Mouse (Mus musculus): Measurements from ENCODE around the gene Slc27a5. TPM values are rescaled to one million over a fixed set of nuclear protein-coding genes. Genes with fewer than 3 reads are reported as not detected.

Gene Slc27a5
- polyA plus RNA-seq, 1 experiment: 0.75 TPM

DNA sequence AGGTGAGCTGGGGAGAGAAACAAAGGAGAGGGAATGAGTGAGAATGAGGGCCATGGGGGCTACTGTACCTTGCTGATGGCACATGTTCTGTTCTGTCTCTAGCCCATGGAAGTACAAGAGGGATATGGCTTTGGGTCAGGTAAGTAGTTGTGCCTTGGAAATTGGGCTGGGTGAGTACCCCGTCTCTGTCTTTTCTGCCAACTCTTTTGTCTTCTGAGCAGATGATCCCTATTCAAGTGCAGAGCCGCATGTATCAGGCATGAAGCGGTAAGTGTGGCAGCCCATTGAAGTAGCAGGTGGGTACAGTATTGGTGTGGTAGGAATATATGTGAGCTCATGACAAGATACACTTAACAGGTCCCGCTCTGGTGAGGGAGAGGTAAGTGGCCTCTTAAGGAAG lies 31.0 kb upstream of the Slc27a5 start:
- TF ChIP-seq CTCF (IDR thresholded peaks at IDR 0.05; ENCODE audit: insufficient read depth, low read length) (no peak), POLR2A (IDR thresholded peaks at IDR 0.05; ENCODE audit: borderline replicate concordance, extremely low read depth, low read depth, low read length) (no peak)
- 94% methylated on average over 4 of the region's 4 CpGs for WGBS

DNA sequence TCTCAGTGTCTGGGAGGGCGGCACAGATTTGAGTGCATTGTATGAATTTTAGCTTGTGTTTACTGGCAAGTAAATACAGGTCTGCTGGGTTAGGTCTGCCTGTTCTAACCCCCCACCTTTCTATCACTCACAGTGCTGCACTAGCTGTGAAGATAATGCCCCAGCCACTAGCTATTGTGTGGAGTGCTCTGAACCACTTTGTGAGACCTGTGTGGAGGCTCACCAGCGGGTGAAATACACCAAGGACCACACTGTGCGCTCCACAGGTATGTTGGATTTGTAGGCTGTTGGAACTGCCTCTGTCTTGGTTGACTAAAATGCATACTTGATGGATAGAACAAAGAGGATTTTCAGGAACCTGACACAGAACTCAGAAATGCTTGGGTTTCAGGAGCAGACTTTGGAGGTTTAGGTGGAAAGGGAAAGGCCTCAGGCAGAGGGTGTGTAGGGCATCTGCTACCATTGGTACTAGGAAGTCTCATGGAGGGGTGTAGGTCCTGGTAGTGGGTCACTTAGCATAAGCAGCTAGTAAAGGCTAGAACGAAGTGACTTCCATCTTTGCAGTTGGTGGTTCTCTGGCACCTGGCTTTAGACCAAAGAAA lies 27.6 kb upstream of the Slc27a5 start:
- DNase-seq: no peak
- WGBS: 33% methylated on average over 4 of the region's 4 CpGs

More for the DNA sequence above, 31.0 kb upstream of the Slc27a5 start:
- Histone ChIP-seq H3K4me1 (ENCODE audit: control insufficient read depth, insufficient read depth, low read length) (peaks cover 11% of the 10 kb centered on the region), H3K4me3 (replicated peaks; ENCODE audit: extremely low read depth, low read depth, low read length) (no peak overlapping the region)
- no peak for DNase-seq

DNA sequence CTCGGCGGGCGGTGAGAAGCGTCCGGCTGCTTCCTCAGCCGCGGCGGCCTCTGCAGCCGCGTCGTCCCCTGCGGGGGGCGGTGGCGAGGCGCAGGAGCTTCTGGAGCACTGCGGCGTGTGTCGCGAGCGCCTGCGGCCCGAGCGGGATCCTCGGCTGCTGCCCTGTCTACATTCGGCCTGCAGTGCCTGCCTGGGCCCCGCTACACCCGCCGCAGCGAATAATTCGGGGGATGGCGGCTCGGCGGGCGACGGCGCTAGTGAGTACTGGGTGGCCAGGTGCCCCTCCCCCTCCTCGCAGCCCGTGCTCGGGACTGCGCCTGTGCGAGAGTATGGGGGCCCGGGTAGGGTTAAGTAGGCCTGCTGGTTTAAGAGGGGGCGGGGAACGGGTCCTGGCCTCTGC lies 26.8 kb upstream of the Slc27a5 start:
- TF ChIP-seq POLR2A (IDR thresholded peaks at IDR 0.05; ENCODE audit: borderline replicate concordance, extremely low read depth, low read depth, low read length): no peak
- no peak for TF ChIP-seq CTCF (IDR thresholded peaks at IDR 0.05; ENCODE audit: insufficient read depth, low read length)
- Histone ChIP-seq H3K4me3 (replicated peaks; ENCODE audit: extremely low read depth, low read depth, low read length) (peak overlapping the region; percentile 80), H3K4me1 (ENCODE audit: control insufficient read depth, insufficient read depth, low read length) (peaks cover 8% of the 10 kb centered on the region)
- peak; percentile 64 for DNase-seq
- WGBS: under 1% methylated on average over 43 of the region's 44 CpGs

More for the DNA sequence above, 27.6 kb upstream of the Slc27a5 start:
- peaks cover 8% of the 10 kb centered on the region for H3K4me1 ChIP-seq (ENCODE audit: control insufficient read depth, insufficient read depth, low read length)
- TF ChIP-seq CTCF (IDR thresholded peaks at IDR 0.05; ENCODE audit: insufficient read depth, low read length): no peak
- TF ChIP-seq POLR2A (IDR thresholded peaks at IDR 0.05; ENCODE audit: borderline replicate concordance, extremely low read depth, low read depth, low read length): no peak
- no peak overlapping the region for H3K4me3 ChIP-seq (replicated peaks; ENCODE audit: extremely low read depth, low read depth, low read length)

DNA sequence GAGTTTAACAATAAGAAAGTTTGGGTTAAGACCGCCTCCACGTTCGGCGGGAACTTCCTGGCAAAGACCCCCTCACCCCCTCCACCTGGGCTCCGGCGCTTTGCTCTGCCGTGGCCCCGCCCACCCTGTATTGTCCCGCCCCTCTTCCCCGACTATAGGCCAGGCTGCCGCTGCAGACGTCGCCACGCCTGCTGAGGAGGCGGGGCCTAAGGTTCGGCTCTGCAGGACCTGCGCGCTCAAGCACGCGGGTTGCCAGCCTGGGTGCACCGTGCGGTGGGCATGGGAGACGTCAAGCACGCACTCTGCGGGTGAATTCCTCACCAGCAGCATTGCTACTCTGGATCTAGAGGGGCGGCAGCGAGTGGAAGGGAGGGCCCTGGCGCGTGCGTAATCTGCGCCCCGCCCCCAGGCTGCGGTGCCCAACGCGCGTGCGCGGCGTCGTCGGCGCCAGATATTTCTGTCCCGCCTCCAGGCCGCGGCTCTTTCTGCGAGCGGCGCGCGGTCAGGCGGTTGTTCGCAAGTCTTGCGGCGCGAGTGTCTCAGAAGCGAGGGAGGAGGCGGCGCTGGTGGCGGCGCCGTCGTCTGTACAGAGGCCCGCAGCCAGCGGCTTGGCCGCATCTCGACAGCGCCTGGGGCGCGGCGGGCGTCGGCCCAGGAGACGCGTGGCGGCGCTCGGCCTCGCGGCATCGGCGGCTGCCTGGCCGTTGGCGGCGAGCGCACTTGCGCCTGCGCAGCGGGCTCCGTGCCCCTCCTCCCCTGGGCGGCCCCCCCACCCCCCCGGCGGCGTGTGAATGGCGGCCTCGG lies 26.1 kb upstream of the Slc27a5 start:
- peak; percentile 97 for DNase-seq
- Histone ChIP-seq H3K4me3 (replicated peaks; ENCODE audit: extremely low read depth, low read depth, low read length) (peak overlapping the region; percentile 95), H3K4me1 (ENCODE audit: control insufficient read depth, insufficient read depth, low read length) (peaks cover 8% of the 10 kb centered on the region)
- TF ChIP-seq POLR2A (IDR thresholded peaks at IDR 0.05; ENCODE audit: borderline replicate concordance, extremely low read depth, low read depth, low read length) (peak; percentile 84), CTCF (IDR thresholded peaks at IDR 0.05; ENCODE audit: insufficient read depth, low read length) (no peak)
- WGBS: under 1% methylated on average over 82 of the region's 95 CpGs

DNA sequence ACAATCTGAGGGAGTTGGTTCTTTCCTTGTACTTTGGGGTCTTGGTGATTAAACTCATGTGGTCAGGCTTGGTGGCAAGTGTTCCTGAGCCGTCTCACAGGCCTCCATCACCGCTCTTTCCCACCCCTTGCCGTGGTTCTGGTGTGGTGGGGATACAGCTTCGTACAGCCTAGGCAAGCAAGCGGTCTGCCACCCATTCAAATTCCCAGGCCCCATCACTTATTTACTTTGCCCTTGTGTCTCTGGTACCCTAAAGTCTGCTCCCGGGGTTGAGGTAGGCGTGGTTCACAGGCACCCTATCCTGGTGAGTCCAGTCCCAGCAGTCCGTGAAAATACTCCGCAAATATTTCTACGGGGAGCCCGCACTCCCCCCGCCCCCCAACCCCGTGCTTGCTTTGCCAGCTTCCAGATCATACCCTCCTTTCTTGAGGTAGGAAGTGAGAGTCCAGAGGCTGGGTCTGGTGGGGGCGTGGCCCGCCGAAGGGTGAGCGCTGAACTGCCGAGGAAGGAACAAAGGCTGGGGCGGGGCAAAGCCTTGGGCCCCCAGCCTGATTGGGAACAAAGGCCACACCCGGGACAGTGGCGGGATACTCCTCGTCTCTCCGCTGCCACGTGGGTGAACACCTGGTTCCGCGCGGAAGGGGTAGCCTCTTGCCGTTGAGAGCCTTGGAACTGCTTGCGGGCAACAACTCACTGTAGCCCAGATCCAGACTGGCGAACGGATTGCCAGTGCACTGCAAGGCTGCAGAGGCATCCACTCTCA lies 25.0 kb upstream of the Slc27a5 start:
- peak overlapping the region; percentile 42 for H3K4me3 ChIP-seq (replicated peaks; ENCODE audit: extremely low read depth, low read depth, low read length)
- H3K4me1 ChIP-seq (ENCODE audit: control insufficient read depth, insufficient read depth, low read length): peaks cover 8% of the 10 kb centered on the region
- 5% methylated on average over 31 of the region's 31 CpGs for WGBS
- TF ChIP-seq POLR2A (IDR thresholded peaks at IDR 0.05; ENCODE audit: borderline replicate concordance, extremely low read depth, low read depth, low read length) (no peak), CTCF (IDR thresholded peaks at IDR 0.05; ENCODE audit: insufficient read depth, low read length) (no peak)
- peak; percentile 66 for DNase-seq

DNA sequence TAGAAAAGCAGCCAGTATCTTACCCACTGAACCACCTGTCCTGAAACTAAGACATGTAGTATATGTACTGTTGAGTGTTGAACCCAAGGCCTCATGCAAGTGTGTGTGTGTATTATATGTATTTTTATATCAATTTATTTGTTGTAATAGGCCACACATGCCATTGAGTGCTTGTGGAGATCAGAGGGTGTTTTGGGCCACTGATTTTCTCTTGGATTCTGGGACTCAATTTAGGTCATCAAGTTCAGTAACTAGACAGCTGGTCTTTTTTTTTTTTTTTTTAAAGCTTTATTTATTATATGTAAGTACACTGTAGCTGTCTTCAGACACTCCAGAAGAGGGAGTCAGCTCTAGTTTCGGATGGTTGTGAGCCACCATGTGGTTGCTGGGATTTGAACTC lies 17.2 kb upstream of the Slc27a5 start:
- WGBS: 81% methylated on average over 1 of the region's 1 CpGs

DNA sequence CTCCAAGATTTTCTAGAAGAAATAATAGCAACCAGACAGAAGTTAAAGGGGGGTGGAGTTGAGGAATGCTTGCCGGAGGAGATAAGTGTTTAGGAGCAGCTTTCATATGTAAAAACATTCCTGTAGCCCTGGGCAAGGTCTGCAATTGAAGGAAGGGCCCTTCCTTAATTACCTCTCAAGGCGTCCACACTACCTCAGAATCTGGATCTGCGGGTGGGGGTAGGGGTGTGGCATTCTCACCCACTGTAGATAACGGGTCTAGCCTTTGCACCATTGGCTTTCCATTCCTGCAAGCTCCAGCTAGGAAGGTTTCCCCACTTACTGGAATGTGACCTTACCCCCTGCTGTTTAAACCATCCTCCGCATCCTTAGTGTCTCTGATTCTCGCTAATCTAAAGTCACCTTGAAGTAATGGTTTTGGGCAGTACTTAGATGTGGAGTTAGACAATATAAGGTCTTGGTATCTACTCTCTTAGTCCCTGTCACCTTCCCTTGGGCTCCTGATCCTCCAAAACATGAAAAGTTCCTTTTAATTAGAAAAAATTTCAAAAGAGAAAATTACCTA lies 16.4 kb upstream of the Slc27a5 start:
- no peaks in the 10 kb centered on the region; the same call in 1 of the 2 replicates for H3K4me1 ChIP-seq (ENCODE audit: control insufficient read depth, insufficient read depth, low read length)
- TF ChIP-seq CTCF (IDR thresholded peaks at IDR 0.05; ENCODE audit: insufficient read depth, low read length) (no peak), POLR2A (IDR thresholded peaks at IDR 0.05; ENCODE audit: borderline replicate concordance, extremely low read depth, low read depth, low read length) (no peak)
- DNase-seq: no peak
- no peak overlapping the region for H3K4me3 ChIP-seq (replicated peaks; ENCODE audit: extremely low read depth, low read depth, low read length)
- WGBS: 50% methylated on average over 6 of the region's 6 CpGs

More for the DNA sequence above, 17.2 kb upstream of the Slc27a5 start:
- no peaks in the 10 kb centered on the region; the same call in 1 of the 2 replicates for H3K4me1 ChIP-seq (ENCODE audit: control insufficient read depth, insufficient read depth, low read length)
- TF ChIP-seq CTCF (IDR thresholded peaks at IDR 0.05; ENCODE audit: insufficient read depth, low read length) (no peak), POLR2A (IDR thresholded peaks at IDR 0.05; ENCODE audit: borderline replicate concordance, extremely low read depth, low read depth, low read length) (no peak)
- H3K4me3 ChIP-seq (replicated peaks; ENCODE audit: extremely low read depth, low read depth, low read length): no peak overlapping the region
- DNase-seq: no peak

DNA sequence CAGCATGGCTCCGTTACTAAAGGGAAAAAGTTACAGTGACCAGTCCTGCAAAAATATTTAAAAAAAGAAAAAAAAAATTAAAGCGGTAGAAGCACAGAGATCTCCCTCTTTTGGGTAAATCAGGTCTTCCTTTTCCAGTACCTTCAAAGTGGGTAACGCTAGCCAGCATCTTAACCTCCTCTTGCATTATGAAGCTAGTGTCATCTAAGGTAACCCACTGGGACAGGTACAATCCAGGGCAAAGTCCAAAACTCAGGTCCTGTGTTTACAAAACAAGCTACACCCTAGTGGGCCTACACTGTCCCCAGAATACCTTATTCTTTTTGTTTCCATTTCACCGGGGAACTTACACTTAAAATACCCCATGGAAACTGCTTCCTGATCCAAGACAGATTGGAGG lies 15.7 kb upstream of the Slc27a5 start:
- H3K4me3 ChIP-seq (replicated peaks; ENCODE audit: extremely low read depth, low read depth, low read length): no peak overlapping the region
- 71% methylated on average over 4 of the region's 4 CpGs for WGBS
- TF ChIP-seq POLR2A (IDR thresholded peaks at IDR 0.05; ENCODE audit: borderline replicate concordance, extremely low read depth, low read depth, low read length) (no peak), CTCF (IDR thresholded peaks at IDR 0.05; ENCODE audit: insufficient read depth, low read length) (no peak)
- H3K4me1 ChIP-seq (ENCODE audit: control insufficient read depth, insufficient read depth, low read length): no peaks in the 10 kb centered on the region; the same call in 1 of the 2 replicates
- no peak for DNase-seq

Data from lung, adult 2 months (tissue).